Mouse (Mus musculus) kidney, embryonic 14.5 days (tissue): ENCODE measurements at regions not wholly inside any gene's neighbourhood (a gene's known extent, or its start where the extent isn't known, plus 50 kb on each side); places are given as distances from the start of the nearest gene placed in this dataset.

Experiments used
- ATAC-seq: fragments of 200-750 bp; cut with Nextera tagmentation; 2 replicates; pipeline ENCODE4 v1.8.0; 2017; ENCODE audit warnings: moderate number of reproducible peaks, mild to moderate bottlenecking, moderate TSS enrichment, moderate library complexity; ENCODE audit not compliant: low FRiP score, low TSS enrichment
- H3K27ac ChIP-seq: fragments of 300-500 bp; sonication (generic); 2 replicates; pipeline ENCODE4 v1.5.1; 2014; ENCODE audit warnings: low read depth, mild to moderate bottlenecking, low read length, moderate library complexity, mixed read lengths
- H3K27me3 ChIP-seq: fragments of 300-500 bp; sonication (generic); 2 replicates; pipeline ENCODE4 v1.6.1; 2014; ENCODE audit warnings: mild to moderate bottlenecking, low read length; ENCODE audit not compliant: control insufficient read depth, insufficient read depth
- H3K36me3 ChIP-seq: fragments of 300-500 bp; sonication (generic); 2 replicates; pipeline ENCODE4 v1.6.1; 2014; ENCODE audit warnings: low read length, mixed read lengths; ENCODE audit not compliant: control insufficient read depth, insufficient read depth
- H3K4me1 ChIP-seq: fragments of 300-500 bp; sonication (generic); 2 replicates; pipeline ENCODE4 v1.6.1; 2014; ENCODE audit warnings: low read length, mixed read lengths; ENCODE audit not compliant: control insufficient read depth, insufficient read depth
- H3K4me2 ChIP-seq: fragments of 300-500 bp; sonication (generic); replicated peaks from 2 replicates; pipeline ENCODE4 v1.6.1; 2014; ENCODE audit warnings: low read depth, mild to moderate bottlenecking, low read length
- H3K4me3 ChIP-seq: fragments of 300-500 bp; sonication (generic); 2 replicates; pipeline ENCODE4 v1.5.1; 2014; ENCODE audit warnings: mild to moderate bottlenecking, low read length
- H3K9ac ChIP-seq: fragments of 300-500 bp; sonication (generic); 2 replicates; pipeline ENCODE4 v1.6.1; 2014; ENCODE audit warnings: low read depth, mild to moderate bottlenecking, low read length, moderate library complexity
- H3K9me3 ChIP-seq: fragments of 300-500 bp; sonication (generic); 2 replicates; pipeline ENCODE4 v1.6.1; 2016; ENCODE audit warnings: low read length; ENCODE audit not compliant: control insufficient read depth
- WGBS: fragments of 180-500 bp; shearing (Covaris S2); extraction: QIAGEN DNeasy Blood & Tissue Kit; methylation state at CpG from one replicate; pipeline ENCODE4 v1.1.7; 2014; 5-methylcytosine and 5-hydroxymethylcytosine counted together

DNA sequence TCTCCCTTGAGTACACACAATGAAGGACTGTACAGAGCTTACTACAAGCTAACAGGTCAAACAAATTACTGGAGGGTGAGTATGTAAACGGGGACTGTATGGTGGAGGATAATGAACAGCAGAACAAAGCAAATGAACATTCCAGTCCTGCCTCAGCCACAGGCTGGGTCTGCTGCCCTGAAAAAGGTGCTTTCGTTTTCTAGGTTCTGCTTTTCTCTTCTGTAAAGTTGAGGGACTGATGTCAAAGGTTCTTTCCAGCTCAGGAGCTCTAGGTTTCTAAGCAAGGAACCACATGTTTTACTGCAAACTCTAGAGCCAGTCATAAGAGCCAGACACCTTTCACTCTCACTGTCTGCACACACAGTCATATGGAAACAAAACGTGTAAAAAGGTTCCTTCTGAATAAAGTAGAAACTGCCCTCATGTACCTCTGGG lies 106.1 kb upstream of the Ahr start:
- ATAC-seq, result no peak
- Histone ChIP-seq H3K4me1 (no peaks in the 10 kb centered on the region), H3K9me3 (no peaks in the 10 kb centered on the region), H3K27ac (no peak overlapping the region), H3K36me3 (no peaks in the 10 kb centered on the region), H3K4me3 (no peak overlapping the region), H3K4me2 (no peak overlapping the region), H3K27me3 (no peaks in the 10 kb centered on the region), H3K9ac (no peak overlapping the region)
- WGBS, result 70% methylated on average over 3 of the region's 3 CpGs

DNA sequence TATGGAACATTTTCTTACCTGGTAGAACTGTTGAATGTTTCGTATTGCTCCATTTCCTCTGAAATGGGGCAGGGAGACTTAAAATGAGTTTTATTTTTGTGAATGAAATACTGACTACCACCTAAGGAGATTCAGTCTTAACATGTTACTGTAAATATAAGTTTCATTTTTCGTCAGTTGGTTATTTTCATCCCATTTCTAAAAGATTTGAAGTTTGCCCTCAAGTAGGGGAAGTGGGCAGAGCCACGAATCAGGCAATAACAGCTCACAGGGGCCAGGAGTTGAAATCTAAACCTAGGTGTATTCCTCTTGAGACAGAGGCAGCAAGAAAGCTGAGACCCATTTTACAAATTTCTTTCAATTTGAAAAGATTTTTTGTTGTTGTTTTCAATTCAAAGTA lies 88.6 kb upstream of the Ahr start:
- H3K9ac ChIP-seq, result no peak overlapping the region
- H3K4me1 ChIP-seq, result no peaks in the 10 kb centered on the region
- no peak overlapping the region for H3K4me3 ChIP-seq
- H3K9me3 ChIP-seq, result no peaks in the 10 kb centered on the region
- H3K27me3 ChIP-seq, result no peaks in the 10 kb centered on the region
- H3K4me2 ChIP-seq, result no peak overlapping the region
- 77% methylated on average over 3 of the region's 3 CpGs for whole genome bisulfite sequencing
- no peak for ATAC-seq
- H3K36me3 ChIP-seq, result no peaks in the 10 kb centered on the region
- H3K27ac ChIP-seq, result no peak overlapping the region

DNA sequence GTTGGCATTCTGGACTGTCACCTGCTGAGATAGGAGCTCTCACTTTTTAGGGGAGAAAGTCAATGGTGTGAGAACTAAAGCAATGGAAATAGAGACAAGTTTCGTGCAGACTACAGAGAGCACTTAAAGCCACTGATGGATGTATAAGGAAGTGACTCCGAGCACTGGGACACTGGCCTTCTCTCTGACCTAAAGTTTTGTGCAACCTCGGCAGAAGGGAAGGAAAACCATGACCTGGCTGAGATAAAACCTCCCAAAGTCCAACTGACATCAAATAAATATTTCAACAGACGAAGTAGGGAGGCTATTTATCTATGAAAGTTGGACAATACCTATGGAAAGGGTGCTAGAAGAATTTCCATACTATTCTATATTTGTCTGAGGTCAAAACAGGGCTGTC lies 80.0 kb upstream of the Ahr start:
- no peak for ATAC-seq
- no peaks in the 10 kb centered on the region for H3K27me3 ChIP-seq
- no peak overlapping the region for H3K9ac ChIP-seq
- no peaks in the 10 kb centered on the region for H3K36me3 ChIP-seq
- no peak overlapping the region for H3K4me3 ChIP-seq
- H3K27ac ChIP-seq, result no peak overlapping the region
- H3K4me1 ChIP-seq, result no peaks in the 10 kb centered on the region
- no peak overlapping the region for H3K4me2 ChIP-seq
- no peaks in the 10 kb centered on the region for H3K9me3 ChIP-seq
- WGBS, result 65% methylated on average over 4 of the region's 4 CpGs

DNA sequence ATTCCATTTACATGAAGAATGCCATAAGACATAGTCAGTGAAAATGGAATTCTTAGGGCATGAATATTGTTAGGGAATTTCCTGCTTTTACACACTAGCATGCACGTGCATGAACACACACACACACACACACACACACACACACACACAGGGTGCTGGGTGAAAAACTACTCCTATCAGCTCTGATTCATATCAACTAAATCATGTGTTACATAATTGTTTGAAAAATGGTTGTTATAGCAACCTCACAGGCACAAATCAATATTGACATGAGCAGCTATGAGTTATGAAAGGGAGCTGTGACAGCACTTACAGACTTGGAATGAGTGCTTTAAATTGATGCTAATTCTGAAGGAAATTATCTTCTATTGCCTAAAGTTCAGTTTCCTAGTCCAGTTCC lies 72.8 kb upstream of the Ahr start:
- no peaks in the 10 kb centered on the region for H3K36me3 ChIP-seq
- H3K4me3 ChIP-seq, result no peak overlapping the region
- H3K27ac ChIP-seq, result no peak overlapping the region
- H3K9ac ChIP-seq, result no peak overlapping the region
- H3K4me1 ChIP-seq, result no peaks in the 10 kb centered on the region
- WGBS, result 80% methylated on average over 1 of the region's 1 CpGs
- no peak for ATAC-seq
- H3K9me3 ChIP-seq, result no peaks in the 10 kb centered on the region
- H3K4me2 ChIP-seq, result no peak overlapping the region
- no peaks in the 10 kb centered on the region for H3K27me3 ChIP-seq

DNA sequence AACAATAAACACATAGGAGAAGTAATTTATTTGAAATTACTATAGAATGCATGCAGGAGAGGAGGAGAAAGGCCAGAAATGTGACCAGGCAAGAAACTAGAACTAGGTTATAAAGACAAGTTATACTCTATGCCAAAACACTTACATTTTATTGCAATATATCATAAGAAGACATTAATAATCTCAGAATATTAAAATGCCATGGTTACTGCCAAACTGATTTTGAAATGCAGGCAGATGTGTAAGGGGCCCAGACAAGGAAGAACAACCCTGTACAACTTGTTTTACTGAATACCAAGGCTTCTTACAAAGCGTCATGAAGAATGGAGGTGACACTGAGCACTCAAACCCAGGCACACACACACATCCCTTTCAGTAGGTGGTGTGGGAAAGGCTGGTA lies 68.9 kb upstream of the Ahr start:
- H3K9me3 ChIP-seq, result no peaks in the 10 kb centered on the region
- H3K27ac ChIP-seq, result no peak overlapping the region
- no peaks in the 10 kb centered on the region for H3K4me1 ChIP-seq
- no peak for ATAC-seq
- 97% methylated on average over 1 of the region's 1 CpGs for WGBS
- H3K9ac ChIP-seq, result no peak overlapping the region
- H3K27me3 ChIP-seq, result no peaks in the 10 kb centered on the region
- no peak overlapping the region for H3K4me3 ChIP-seq
- H3K36me3 ChIP-seq, result no peaks in the 10 kb centered on the region
- H3K4me2 ChIP-seq, result no peak overlapping the region

DNA sequence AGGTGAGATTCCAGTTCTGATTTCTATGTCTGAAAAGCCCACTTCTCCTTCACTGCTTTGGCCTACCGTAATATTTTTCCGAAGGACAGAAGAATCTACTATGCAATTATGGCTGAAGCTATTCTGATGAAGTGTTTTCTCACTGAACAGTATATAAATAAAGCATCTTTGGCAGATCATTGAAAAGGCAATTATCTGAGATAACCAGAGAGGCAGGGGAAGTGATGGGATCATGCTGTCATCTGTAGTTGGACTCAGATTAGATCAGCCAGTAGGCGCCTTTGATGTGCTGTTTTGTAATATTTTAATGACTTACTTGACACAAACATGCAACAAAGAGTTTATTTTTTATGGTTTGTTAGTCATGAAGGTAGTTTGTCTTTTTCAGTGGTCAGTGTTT lies 67.8 kb upstream of the Ahr start:
- no peaks in the 10 kb centered on the region for H3K4me1 ChIP-seq
- no peak overlapping the region for H3K27ac ChIP-seq
- no peak overlapping the region for H3K9ac ChIP-seq
- H3K27me3 ChIP-seq, result no peaks in the 10 kb centered on the region
- 91% methylated on average over 3 of the region's 3 CpGs for WGBS
- no peaks in the 10 kb centered on the region for H3K36me3 ChIP-seq
- no peak overlapping the region for H3K4me3 ChIP-seq
- ATAC-seq, result no peak
- H3K4me2 ChIP-seq, result no peak overlapping the region
- H3K9me3 ChIP-seq, result no peaks in the 10 kb centered on the region

DNA sequence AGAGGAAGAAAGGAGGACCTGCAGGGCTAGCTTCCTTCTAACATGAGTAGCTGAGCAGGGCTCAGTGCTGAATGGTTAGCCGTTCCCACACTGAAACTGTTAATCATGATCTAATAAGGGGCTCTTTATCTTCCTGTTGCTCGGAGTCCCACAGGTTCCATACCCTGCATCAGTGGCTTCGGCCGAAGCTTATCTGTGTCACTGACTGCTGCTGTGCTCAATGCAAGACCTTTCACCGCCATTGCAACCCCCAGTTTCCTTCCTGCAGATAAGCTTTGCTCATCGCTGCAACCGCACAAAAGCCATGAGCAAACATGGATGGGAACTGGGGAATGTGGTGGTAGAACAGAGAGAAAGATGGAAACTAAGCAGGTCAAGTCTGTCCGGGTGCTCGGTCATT lies 63.5 kb upstream of the Ahr start:
- Histone ChIP-seq H3K27me3 (no peaks in the 10 kb centered on the region), H3K27ac (no peak overlapping the region), H3K36me3 (no peaks in the 10 kb centered on the region), H3K4me1 (no peaks in the 10 kb centered on the region), H3K9me3 (no peaks in the 10 kb centered on the region), H3K4me2 (no peak overlapping the region), H3K4me3 (no peak overlapping the region), H3K9ac (no peak overlapping the region)
- WGBS, result 74% methylated on average over 9 of the region's 9 CpGs
- no peak for ATAC-seq

DNA sequence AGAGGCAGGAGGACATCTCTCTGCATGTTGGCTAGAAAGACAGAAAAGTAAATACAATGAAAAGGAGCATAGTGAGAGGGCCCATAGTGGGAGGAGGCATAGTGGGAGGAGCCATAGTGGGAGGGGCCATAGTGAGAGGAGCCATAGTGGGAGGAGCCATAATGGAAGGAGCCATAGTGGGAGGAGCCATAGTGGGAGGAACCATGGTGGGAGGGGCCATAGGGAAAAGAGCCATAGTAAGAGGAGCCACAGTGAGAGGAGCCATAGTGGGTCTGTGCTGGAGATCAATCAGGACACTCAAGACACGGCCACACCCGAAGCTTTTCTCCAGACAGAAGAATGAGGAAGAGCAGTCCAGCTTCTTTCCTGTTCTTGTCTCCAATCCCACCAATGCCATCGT lies 58.0 kb upstream of the Ahr start:
- H3K9me3 ChIP-seq, result no peaks in the 10 kb centered on the region
- no peak for ATAC-seq
- H3K4me1 ChIP-seq, result no peaks in the 10 kb centered on the region
- H3K27me3 ChIP-seq, result no peaks in the 10 kb centered on the region
- H3K36me3 ChIP-seq, result no peaks in the 10 kb centered on the region
- no peak overlapping the region for H3K9ac ChIP-seq
- H3K4me2 ChIP-seq, result no peak overlapping the region
- H3K27ac ChIP-seq, result no peak overlapping the region
- 94% methylated on average over 3 of the region's 3 CpGs for WGBS
- H3K4me3 ChIP-seq, result no peak overlapping the region
